9 mouse cellular contexts compared by ENCODE assay signal in genomic region chr13:64306078-64306477, GRCm38 (mm10). TPM values are rescaled to one million over a fixed set of nuclear protein-coding genes. Genes with fewer than 3 reads are reported as not detected.
DNase-seq lines count a peak whose midpoint lies in the region; ATAC-seq and TF ChIP-seq lines count a peak whose summit lies in the region.
"Had no signal": no experiment of that assay in that cellular context is flagged by ENCODE, and none has a peak within 500 bp of the region (broad histone marks: within the 10 kb centered on the region; RNA-seq: fewer than 3 reads in every experiment).

No protein-coding gene starts in this region.

- peaks cover 31% of the 10 kb centered on the region for H3K36me3 ChIP-seq in limb, embryonic 10.5 days

- no peak overlapping the region for H3K4me3 ChIP-seq in left cerebral cortex, adult 2 months
- no peak overlapping the region for H3K4me3 ChIP-seq in limb, embryonic 10.5 days
- H3K4me3 ChIP-seq: heart, embryonic 13.5 days had no signal

- H3K4me1 ChIP-seq in limb, embryonic 10.5 days = no peaks in the 10 kb centered on the region

- no peak overlapping the region for H3K27ac ChIP-seq in left cerebral cortex, adult 2 months
- no peak overlapping the region for H3K27ac ChIP-seq in limb, embryonic 10.5 days
- H3K27ac ChIP-seq: heart, embryonic 13.5 days had no signal

- no peaks in the 10 kb centered on the region for H3K9me3 ChIP-seq in limb, embryonic 10.5 days (replicated peaks)
- H3K9me3 ChIP-seq: heart, embryonic 13.5 days had no signal

- DNase-seq in left cerebral cortex, adult 2 months (ENCODE audit: extremely low spot score in 1 of 2, low spot score in 2 of 2) = peak; percentile 36 to 43
- no peak for DNase-seq in left cerebral cortex, adult 11 months (ENCODE audit: low spot score)
- peak; percentile 60 for DNase-seq in Muller cell, postnatal 12 days (ENCODE audit: inconsistent ontology term)
- DNase-seq in cerebellum, postnatal 14 days = peak; percentile 75 to 84
- DNase-seq in gastrocnemius, postnatal 4 days (ENCODE audit: low spot score in 2 of 2) = peak; percentile 28 to 46
- peak; percentile 72 for DNase-seq in limb, embryonic 10.5 days (ENCODE audit: low spot score)
- peak; percentile 16 to 62 for DNase-seq in thymus, postnatal 10 days (ENCODE audit: low spot score in 2 of 2)

- intact Hi-C loops in left cerebral cortex, adult 2 months (cut with DNase I) = loop anchor here (2.0 to 5.0 kb wide), 3 partner anchors 57 to 204 kb away; no protein-coding TSS in a partner anchor

- no peaks in the 10 kb centered on the region for H3K27me3 ChIP-seq in limb, embryonic 10.5 days (ENCODE audit: low read depth, poor library complexity, severe bottlenecking)
- H3K27me3 ChIP-seq: heart, embryonic 13.5 days had no signal

- TF ChIP-seq CTCF in left cerebral cortex, adult 2 months (IDR thresholded peaks at IDR 0.05) = peak; percentile 87

- ATAC-seq in monocyte, adult 5-6 weeks (replicated peaks; ENCODE audit: insufficient number of reproducible peaks, low FRiP score, low TSS enrichment, poor library complexity, severe bottlenecking) = peak; percentile 51; the same call in 1 of the 2 replicates

- WGBS in limb, embryonic 10.5 days = 85% methylated on average over 3 of the region's 3 CpGs

RNA-seq across cellular contexts. Expression of gene Aaed1, which starts 6.4 kb away (rescaled TPM):
- 10 to 100 TPM; 19.0 to 20.8 TPM for total RNA-seq in left cerebral cortex, adult 2 months (2021)
- total RNA-seq in gastrocnemius, postnatal 4 days (2021) = 10 to 100 TPM; 36.5 to 41.9 TPM
- polyA plus RNA-seq in limb, embryonic 10.5 days (2016; fragmentation: Nextera tagmentation; extraction: Ambion mirVana) = 32.5 and 33.0 TPM in 2 replicates
- total RNA-seq in monocyte, adult 5-6 weeks (2017) = 67.2 to 79.5 TPM (median 78.6 TPM) in 3 replicates

RNA-seq across cellular contexts. Expression of gene Cdc14b, which starts 31.0 kb away (rescaled TPM):
- 10 to 100 TPM; 15.3 to 19.0 TPM for total RNA-seq in left cerebral cortex, adult 2 months (2021)
- total RNA-seq in gastrocnemius, postnatal 4 days (2021) = 1 to 10 TPM; 7.5 to 8.7 TPM
- 34.9 and 43.5 TPM in 2 replicates for polyA plus RNA-seq in limb, embryonic 10.5 days (2016; fragmentation: Nextera tagmentation; extraction: Ambion mirVana)
- total RNA-seq in monocyte, adult 5-6 weeks (2017) = 6.2 to 17.5 TPM (median 8.9 TPM) in 3 replicates
